Mouse (Mus musculus) cerebral cortex, adult 2 months (tissue): Measurements from ENCODE around the gene Olfr1000.

Source experiments
- WGBS: fragments of 180-500 bp; shearing (Covaris S2); methylation state at CpG from one replicate; pipeline ENCODE4 v1.1.7; 2018; 5-methylcytosine and 5-hydroxymethylcytosine counted together

Gene Olfr1000

GRCm38 (mm10) chr2:85611803-85612202 is at the start of gene Olfr1000:
TSS of gene Olfr1000 (minus strand) at chr2:85611903.
- WGBS, result 68% methylated on average over 1 of the region's 1 CpGs

GRCm38 (mm10) chr2:85650604-85651003 is 38.9 kb upstream of the Olfr1000 start, which contains the start of gene Olfr1002:
TSS of gene Olfr1002 (minus strand) at chr2:85650704.
- WGBS, result 94% methylated on average over 1 of the region's 1 CpGs

- 91% methylated on average over 2 of the region's 2 CpGs for WGBS
Measured at GRCm38 (mm10) chr2:85588648-85589047, 23.1 kb downstream of the Olfr1000 start, which contains the start of gene Olfr998. TSS of gene Olfr998 (plus strand) at chr2:85588948.

GRCm38 (mm10) chr2:85578915-85579314 is 32.8 kb downstream of the Olfr1000 start, which contains the start of gene Olfr996:
TSS of gene Olfr996 (plus strand) at chr2:85579215.

GRCm38 (mm10) chr2:85561187-85561586 is 50.5 kb downstream of the Olfr1000 start:
- 20% methylated on average over 4 of the region's 4 CpGs for WGBS

GRCm38 (mm10) chr2:85560226-85560625 is 51.5 kb downstream of the Olfr1000 start:
- 46% methylated on average over 4 of the region's 4 CpGs for WGBS
